Mouse (Mus musculus): Measurements from ENCODE around the gene Gm10964.

DNA sequence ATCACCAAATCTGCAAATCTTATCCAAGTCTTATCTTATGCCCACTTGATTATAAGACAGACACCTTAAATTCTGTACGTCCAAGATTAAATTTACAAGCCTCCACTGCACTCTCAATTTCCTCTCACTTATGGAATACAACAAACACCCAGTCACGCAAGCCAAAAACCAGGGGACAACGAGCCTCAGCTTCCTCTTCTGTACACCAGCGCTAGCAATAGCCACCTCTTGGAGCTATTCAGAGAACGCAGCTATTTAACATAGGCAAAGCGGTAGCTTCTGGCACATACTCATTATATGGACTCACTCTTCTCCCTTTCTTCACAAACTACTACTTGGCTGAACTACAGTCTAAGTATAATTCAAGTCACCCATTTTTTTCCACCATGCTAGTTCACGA, 40.0 kb downstream of the Gm10964 start:
- no peak for TF ChIP-seq CTCF (IDR thresholded peaks at IDR 0.05; ENCODE audit: extremely low read depth, insufficient read depth, low read length)
- TF ChIP-seq POLR2A (IDR thresholded peaks at IDR 0.05; ENCODE audit: extremely low read depth, insufficient read depth, low read length) = no peak
